Mouse (Mus musculus) G1E (cell line): Measurements from ENCODE around the gene Med19.

Source experiments
- CTCF ChIP-seq: IDR thresholded peaks from 2 replicates; pipeline ENCODE4 v1.5.1; 2012; ENCODE audit warnings: low read depth, low read length, inconsistent platforms, mixed read lengths
- GATA1 ChIP-seq: IDR thresholded peaks from 2 replicates; pipeline ENCODE4 v1.6.1; 2012; ENCODE audit warnings: borderline replicate concordance, low read length, inconsistent platforms, mixed read lengths
- GATA2 ChIP-seq: IDR thresholded peaks from 2 replicates; pipeline ENCODE4 v1.6.1; 2012; ENCODE audit warnings: low read depth, low read length, inconsistent platforms, borderline replicate concordance

DNA sequence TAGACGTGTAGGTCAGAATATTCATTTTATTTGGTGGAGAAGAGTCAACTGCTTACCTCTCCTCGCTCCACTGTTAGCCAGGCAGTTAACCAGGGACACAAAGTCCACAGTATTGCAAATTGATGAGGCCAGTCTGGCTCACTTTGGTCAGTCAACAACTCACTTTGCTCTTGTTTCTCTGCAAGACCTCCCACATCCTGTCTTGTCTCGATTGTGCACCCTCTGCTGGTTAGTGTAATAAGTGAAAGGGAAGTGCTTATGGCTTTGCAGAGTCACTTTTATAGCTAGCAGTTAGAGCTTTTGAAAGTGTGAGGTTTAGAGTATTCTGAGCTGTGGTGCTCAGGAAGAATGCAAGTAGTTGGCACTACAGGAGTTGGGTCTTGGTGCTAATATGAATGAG is 17.9 kb upstream of the Med19 start:
- TF ChIP-seq CTCF = no peak
- TF ChIP-seq GATA2 = no peak
- no peak for TF ChIP-seq GATA1
